Mouse (Mus musculus): ENCODE measurements around the gene Ttl.
A peak's percentile ranks its signal among the peaks of the same experiment; 100 is the strongest.

The Ttl gene

GRCm38 (mm10) chr2:129065437-129066282 is at the start of gene Ttl:
Gene Ttl (plus strand): TSS chr2:129065942.
- peak; percentile 49 to 65 for DNase-seq (ENCODE audit: low spot score in 2 of 2)

GRCm38 (mm10) chr2:129020106-129020505 is 45.6 kb upstream of the Ttl start:
- DNase-seq (ENCODE audit: low spot score in 2 of 2): no peak

GRCm38 (mm10) chr2:129024820-129025219 is 40.9 kb upstream of the Ttl start:
- DNase-seq (ENCODE audit: low spot score in 2 of 2): no peak

- DNase-seq (ENCODE audit: low spot score in 2 of 2): no peak
These were observed 30.4 kb upstream of the Ttl start for GRCm38 (mm10) chr2:129035381-129035780.

GRCm38 (mm10) chr2:129038426-129038936 is 27.3 kb upstream of the Ttl start:
- no peak for DNase-seq (ENCODE audit: low spot score in 2 of 2)

GRCm38 (mm10) chr2:129038937-129039631 is 26.7 kb upstream of the Ttl start:
- no peak for DNase-seq (ENCODE audit: low spot score in 2 of 2)

GRCm38 (mm10) chr2:129040567-129040966 is 25.2 kb upstream of the Ttl start:
- no peak for DNase-seq (ENCODE audit: low spot score in 2 of 2)

GRCm38 (mm10) chr2:129046172-129046845 is 19.4 kb upstream of the Ttl start:
- DNase-seq (ENCODE audit: low spot score in 2 of 2): no peak

GRCm38 (mm10) chr2:129046846-129047196 is 18.9 kb upstream of the Ttl start:
- no peak for DNase-seq (ENCODE audit: low spot score in 2 of 2)

GRCm38 (mm10) chr2:129047811-129048210 is 17.9 kb upstream of the Ttl start, which contains the start of gene Vinac1:
Gene Vinac1 (minus strand): TSS chr2:129048172.
- DNase-seq (ENCODE audit: low spot score in 2 of 2): no peak

GRCm38 (mm10) chr2:129052451-129052983 is 13.2 kb upstream of the Ttl start:
- DNase-seq (ENCODE audit: low spot score in 2 of 2): no peak

GRCm38 (mm10) chr2:129055741-129056140 is 10.0 kb upstream of the Ttl start:
- DNase-seq (ENCODE audit: low spot score in 2 of 2): no peak

- DNase-seq (ENCODE audit: low spot score in 2 of 2): peak in 1 of 2 experiments; percentile 28
These were observed 9.1 kb upstream of the Ttl start for GRCm38 (mm10) chr2:129056597-129056996.

GRCm38 (mm10) chr2:129057256-129057655 is 8.5 kb upstream of the Ttl start:
- no peak for DNase-seq (ENCODE audit: low spot score in 2 of 2)

GRCm38 (mm10) chr2:129057920-129058361 is 7.8 kb upstream of the Ttl start:
- DNase-seq (ENCODE audit: low spot score in 2 of 2): no peak

GRCm38 (mm10) chr2:129061456-129062059 is 4.2 kb upstream of the Ttl start:
- DNase-seq (ENCODE audit: low spot score in 2 of 2): no peak

GRCm38 (mm10) chr2:129066326-129066725 is 584 bp downstream of the Ttl start:
- DNase-seq (ENCODE audit: low spot score in 2 of 2): peak; percentile 9 to 15

- no peak for DNase-seq (ENCODE audit: low spot score in 2 of 2)
These were observed 4.6 kb downstream of the Ttl start for GRCm38 (mm10) chr2:129070296-129070695.

GRCm38 (mm10) chr2:129078313-129078712 is 12.6 kb downstream of the Ttl start:
- DNase-seq (ENCODE audit: low spot score in 2 of 2): peak in 1 of 2 experiments; percentile 40

- DNase-seq (ENCODE audit: low spot score in 2 of 2): no peak
These were observed 13.5 kb downstream of the Ttl start for GRCm38 (mm10) chr2:129079194-129079593.

GRCm38 (mm10) chr2:129081097-129081496 is 15.4 kb downstream of the Ttl start:
- no peak for DNase-seq (ENCODE audit: low spot score in 2 of 2)

All from natural killer cell, adult 2 months (primary cell).